Mouse (Mus musculus) lung, postnatal 0 days (tissue): Measurements from ENCODE around the gene Ddrgk1. TPM values are rescaled to one million over a fixed set of nuclear protein-coding genes. Genes with fewer than 3 reads are reported as not detected.

Source experiments
- ATAC-seq: fragments of 200-750 bp; cut with Nextera tagmentation; 2 replicates; pipeline ENCODE4 v1.8.0; 2017; ENCODE audit warnings: moderate library complexity
- DNase-seq: peaks from one replicate; pipeline ENCODE4 v3.0.0-alpha.2; 2016; ENCODE audit warnings: low spot score
- H3K27ac ChIP-seq: fragments of 300-500 bp; sonication (generic); 2 replicates; pipeline ENCODE4 v1.5.1; 2014; ENCODE audit warnings: antibody characterized with exemption, mild to moderate bottlenecking, low read length, mixed read lengths
- H3K27me3 ChIP-seq: fragments of 300-500 bp; sonication (generic); replicated peaks from 2 replicates; pipeline ENCODE4 v1.6.1; 2014; ENCODE audit warnings: low read length, mixed read lengths; ENCODE audit not compliant: insufficient read depth
- H3K36me3 ChIP-seq: fragments of 300-500 bp; sonication (generic); 2 replicates; pipeline ENCODE4 v1.6.1; 2014; ENCODE audit warnings: low read length, mixed read lengths; ENCODE audit not compliant: insufficient read depth
- H3K4me1 ChIP-seq: fragments of 300-500 bp; sonication (generic); 2 replicates; pipeline ENCODE4 v1.6.1; 2014; ENCODE audit warnings: antibody characterized with exemption, low read depth, low read length, mixed read lengths; ENCODE audit not compliant: insufficient read depth
- H3K4me2 ChIP-seq: fragments of 300-500 bp; sonication (generic); replicated peaks from 2 replicates; pipeline ENCODE4 v1.6.1; 2014; ENCODE audit warnings: low read depth, mild to moderate bottlenecking, low read length, moderate library complexity, mixed read lengths
- H3K4me3 ChIP-seq: fragments of 300-500 bp; sonication (generic); 2 replicates; pipeline ENCODE4 v1.5.1; 2014; ENCODE audit warnings: low read depth, low read length
- H3K9ac ChIP-seq: fragments of 300-500 bp; sonication (generic); replicated peaks from 2 replicates; pipeline ENCODE4 v1.6.1; 2014; ENCODE audit warnings: low read depth, mild to moderate bottlenecking
- H3K9me3 ChIP-seq: fragments of 300-500 bp; sonication (generic); 2 replicates; pipeline ENCODE4 v1.6.1; 2016; ENCODE audit warnings: low read length, mixed read lengths
- CTCF ChIP-seq: IDR thresholded peaks from 2 replicates; pipeline ENCODE4 v1.5.1; 2016; ENCODE audit warnings: antibody characterized with exemption, mild to moderate bottlenecking
- EP300 ChIP-seq: IDR thresholded peaks from 2 replicates; pipeline ENCODE4 v1.6.1; 2016; ENCODE audit warnings: antibody characterized with exemption, mild to moderate bottlenecking, control low read depth
- WGBS: fragments of 180-500 bp; shearing (Covaris S2); extraction: QIAGEN DNeasy Blood & Tissue Kit; methylation state at CpG from one replicate; pipeline ENCODE4 v1.1.7; 2014; 5-methylcytosine and 5-hydroxymethylcytosine counted together
- polyA plus RNA-seq: library from polyadenylated mRNA; unstranded; fragments of >200 nt; fragmentation: Nextera tagmentation; extraction: Ambion mirVana; gene quantifications from 2 replicates; pipeline ENCODE4 v1.2.1, GENCODE M21; 2015

Gene Ddrgk1
- polyA plus RNA-seq, 1 experiment from 2014 or later, result 90.9 TPM

DNA sequence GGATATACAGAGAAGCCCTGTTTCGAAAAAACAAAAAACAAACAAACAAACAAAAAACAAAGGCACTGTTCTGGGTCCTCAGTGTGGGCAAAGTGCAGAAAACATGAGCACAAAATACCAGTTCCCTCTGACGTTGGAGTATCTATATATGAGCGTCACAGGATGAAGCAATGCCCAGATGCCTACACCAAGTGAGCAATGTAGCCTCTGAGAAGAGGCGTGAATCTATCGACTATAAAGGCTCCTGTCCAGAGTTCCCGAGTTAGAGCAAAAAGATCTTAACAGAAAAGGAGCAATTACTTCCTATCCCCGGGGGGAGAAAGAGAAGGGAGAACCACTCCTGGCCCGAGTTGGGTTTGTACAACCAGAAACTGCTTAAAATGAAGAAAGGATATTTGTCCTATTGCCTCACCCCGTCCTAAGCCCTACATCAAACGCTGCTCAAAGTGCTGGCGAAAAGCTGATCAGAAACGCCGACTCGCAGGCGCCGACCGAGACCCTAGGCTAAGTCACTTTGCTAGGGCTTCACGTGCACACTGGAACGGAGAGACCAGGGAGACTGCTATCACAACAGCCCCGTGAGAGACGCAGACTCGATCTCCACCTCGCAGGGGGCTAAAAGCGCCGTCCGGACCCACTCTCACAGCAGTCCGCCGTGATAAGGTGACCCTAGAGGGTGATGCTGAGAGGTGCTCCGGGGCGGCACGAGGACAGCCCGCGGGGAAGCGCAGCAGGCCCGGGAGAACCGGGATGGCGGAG is 35.2 kb downstream of the Ddrgk1 start:
- TF ChIP-seq CTCF (no peak), EP300 (no peak)
- peak overlapping the region; percentile 75 for H3K9ac ChIP-seq
- ATAC-seq (peak; percentile 55), DNase-seq (peak; percentile 49)
- H3K36me3 ChIP-seq, result no peaks in the 10 kb centered on the region; the same call in 1 of the 2 replicates
- H3K27me3 ChIP-seq, result peaks cover 8% of the 10 kb centered on the region; the same call in 1 of the 2 replicates
- peak overlapping the region; percentile 64 for H3K27ac ChIP-seq
- no peaks in the 10 kb centered on the region for H3K9me3 ChIP-seq
- no peaks in the 10 kb centered on the region; the same call in none of the 2 replicates for H3K4me1 ChIP-seq
- peak overlapping the region; percentile 88 for H3K4me3 ChIP-seq
- peak overlapping the region; percentile 77 for H3K4me2 ChIP-seq
- 2% methylated on average over 36 of the region's 37 CpGs for WGBS

DNA sequence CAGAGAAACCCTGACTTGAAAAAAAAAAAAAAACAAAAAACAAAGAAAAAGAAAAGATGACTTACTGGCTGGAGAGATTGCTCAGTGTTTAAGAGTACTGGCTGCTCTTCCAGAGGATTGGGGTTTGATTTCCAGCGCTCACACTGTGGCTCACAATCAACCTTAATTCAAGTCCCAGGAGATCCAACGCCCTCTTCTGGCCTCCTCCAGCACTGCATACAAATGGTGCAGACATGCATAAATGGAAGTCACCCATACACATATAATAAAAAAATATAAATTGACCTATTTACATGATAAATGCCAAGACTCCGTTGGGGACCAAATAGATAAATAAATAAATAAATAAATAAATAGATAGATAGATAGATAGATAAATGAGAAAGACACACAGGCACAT is 36.0 kb downstream of the Ddrgk1 start:
- Histone ChIP-seq H3K36me3 (no peaks in the 10 kb centered on the region; the same call in 1 of the 2 replicates), H3K27ac (no peak overlapping the region), H3K4me2 (peak overlapping the region; percentile 77; the same call in 1 of the 2 replicates), H3K9me3 (no peaks in the 10 kb centered on the region), H3K4me3 (0 out of 2 replicates have a peak overlapping the region, but pooled peaks have one; percentile 88), H3K4me1 (no peaks in the 10 kb centered on the region; the same call in none of the 2 replicates), H3K27me3 (0 out of 2 replicates have a peak, but pooled peaks cover under 1% of the 10 kb centered on the region), H3K9ac (no peak overlapping the region)
- ATAC-seq, result no peak
- DNase-seq, result no peak
- TF ChIP-seq EP300 (no peak), CTCF (peak; percentile 23; the same call in 1 of the 2 replicates)
- WGBS, result 62% methylated on average over 3 of the region's 3 CpGs

DNA sequence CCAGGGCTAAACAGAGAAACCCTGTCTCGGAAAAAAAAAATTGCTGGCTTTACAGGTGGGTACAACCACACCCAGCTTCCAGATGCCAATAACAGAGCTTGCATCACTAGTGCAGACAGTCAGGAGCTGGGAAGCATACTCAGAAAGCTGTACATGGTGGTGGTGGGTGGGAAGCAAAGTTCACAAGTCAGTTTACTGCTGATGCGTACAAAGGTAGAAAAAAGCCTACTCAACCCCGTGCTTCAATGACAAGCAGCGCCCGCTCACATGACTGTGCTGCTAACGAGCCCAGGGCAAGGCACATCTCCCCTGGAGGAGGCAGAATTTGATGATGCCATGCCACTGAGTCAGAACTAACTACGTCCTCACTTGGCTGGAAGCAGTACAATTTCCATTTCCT is 45.5 kb downstream of the Ddrgk1 start:
- DNase-seq, result no peak
- 91% methylated on average over 7 of the region's 7 CpGs for WGBS
- H3K4me1 ChIP-seq, result no peaks in the 10 kb centered on the region
- H3K36me3 ChIP-seq, result peaks cover 8% of the 10 kb centered on the region
- H3K27me3 ChIP-seq, result no peaks in the 10 kb centered on the region
- no peak for ATAC-seq
- H3K9ac ChIP-seq, result no peak overlapping the region
- no peaks in the 10 kb centered on the region for H3K9me3 ChIP-seq
- H3K27ac ChIP-seq, result no peak overlapping the region
- H3K4me3 ChIP-seq, result no peak overlapping the region
- no peak overlapping the region for H3K4me2 ChIP-seq
- TF ChIP-seq EP300, result no peak
- no peak for TF ChIP-seq CTCF

DNA sequence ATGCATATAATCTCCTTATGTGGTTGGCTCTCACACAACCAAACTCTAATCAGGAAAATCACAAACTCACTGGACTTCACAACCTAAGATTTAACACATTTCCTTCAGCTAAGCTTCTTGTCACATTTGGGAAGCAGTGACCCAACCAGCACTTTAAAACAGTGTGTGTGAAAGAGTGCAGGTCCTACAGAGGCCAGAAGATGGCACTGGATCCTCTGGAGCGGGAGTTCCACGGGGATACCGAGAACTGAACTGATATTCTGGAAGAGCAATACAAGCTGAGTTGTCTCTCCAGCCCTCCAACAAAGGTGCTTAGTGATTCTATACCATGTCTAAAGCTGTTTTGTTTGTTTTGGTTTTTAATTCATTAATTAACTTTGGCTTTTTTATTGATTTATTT is 51.4 kb downstream of the Ddrgk1 start:
- Histone ChIP-seq H3K4me1 (no peaks in the 10 kb centered on the region), H3K9ac (no peak overlapping the region), H3K36me3 (peaks cover 8% of the 10 kb centered on the region; the same call in 1 of the 2 replicates), H3K9me3 (no peaks in the 10 kb centered on the region), H3K27ac (no peak overlapping the region), H3K27me3 (no peaks in the 10 kb centered on the region), H3K4me2 (no peak overlapping the region), H3K4me3 (no peak overlapping the region)
- WGBS, result 45% methylated on average over 3 of the region's 3 CpGs
- ATAC-seq (no peak), DNase-seq (no peak)
- TF ChIP-seq CTCF (peak; percentile 62), EP300 (no peak)

Other genes with a start within 250 kb of the Ddrgk1 start
- gene Vps16, start 240.3 kb downstream of the Ddrgk1 start, polyA plus RNA-seq, result 46.8 and 47.0 TPM in 2 replicates
- gene Pced1a, start 240.0 kb downstream of the Ddrgk1 start, polyA plus RNA-seq, result 6.8 and 8.0 TPM in 2 replicates
- 46.1 and 52.1 TPM in 2 replicates for gene Ptpra, start 214.4 kb downstream of the Ddrgk1 start, polyA plus RNA-seq
- gene Mrps26, start 100.9 kb downstream of the Ddrgk1 start, polyA plus RNA-seq, result 61.0 and 64.0 TPM in 2 replicates
- gene Oxt, start 88.5 kb downstream of the Ddrgk1 start, polyA plus RNA-seq, result not detected in 2 replicates
- not detected in 2 replicates for gene Avp, start 82.1 kb downstream of the Ddrgk1 start, polyA plus RNA-seq
- 4.8 and 5.9 TPM in 2 replicates for gene Fastkd5, start 34.6 kb downstream of the Ddrgk1 start, polyA plus RNA-seq
- 4.4 TPM in 2 replicates for gene Ubox5, start 34.6 kb downstream of the Ddrgk1 start, polyA plus RNA-seq
- gene Lzts3, start 21.9 kb downstream of the Ddrgk1 start, polyA plus RNA-seq, result 0.95 and 1.5 TPM in 2 replicates
- 50.6 and 51.1 TPM in 2 replicates for gene Itpa, start 3.0 kb upstream of the Ddrgk1 start, polyA plus RNA-seq
- gene Slc4a11, start 32.9 kb upstream of the Ddrgk1 start, polyA plus RNA-seq, result 0.21 and 0.37 TPM in 2 replicates
- gene 4930402H24Rik, start 241.7 kb upstream of the Ddrgk1 start, polyA plus RNA-seq, result 15.6 and 22.9 TPM in 2 replicates
- gene Atrn, start 241.8 kb upstream of the Ddrgk1 start, polyA plus RNA-seq, result 5.2 and 5.3 TPM in 2 replicates